Mouse (Mus musculus): ENCODE results near the gene Dhx32. TPM values are rescaled to one million over a fixed set of nuclear protein-coding genes. Genes with fewer than 3 reads are reported as not detected.
A peak's percentile ranks its signal among the peaks of the same experiment; 100 is the strongest.
"Not testable (repeated sequence)": the region's sequence is repeated elsewhere in the genome, so short reads cannot be mapped to it uniquely, and the experiment has no call there.

Dhx32 gene
- polyA plus RNA-seq, 1 experiment: 1.7 TPM

GRCm38 (mm10) chr7:133707301-133707700 is 75.2 kb downstream of the Dhx32 start:
- no peak overlapping the region for H3K4me3 ChIP-seq (replicated peaks)
- no peaks in the 10 kb centered on the region for H3K9me3 ChIP-seq
- no peaks in the 10 kb centered on the region for H3K27me3 ChIP-seq (replicated peaks)
- no peak for TF ChIP-seq FLI1 (IDR thresholded peaks at IDR 0.05; ENCODE audit: low read length)
- no peak for TF ChIP-seq GATA1 (IDR thresholded peaks at IDR 0.05; ENCODE audit: borderline replicate concordance, low read length)
- H3K4me1 ChIP-seq: peaks cover 25% of the 10 kb centered on the region
- peaks cover 10% of the 10 kb centered on the region for H3K36me3 ChIP-seq (replicated peaks; ENCODE audit: low read length)

- Histone ChIP-seq H3K36me3 (replicated peaks; ENCODE audit: low read length) (peaks cover 24% of the 10 kb centered on the region), H3K27me3 (replicated peaks) (no peaks in the 10 kb centered on the region), H3K9me3 (no peaks in the 10 kb centered on the region), H3K4me3 (replicated peaks) (no peak overlapping the region), H3K4me1 (peaks cover 43% of the 10 kb centered on the region)
- TF ChIP-seq GATA1 (IDR thresholded peaks at IDR 0.05; ENCODE audit: borderline replicate concordance, low read length): no peak
- no peak for TF ChIP-seq FLI1 (IDR thresholded peaks at IDR 0.05; ENCODE audit: low read length)
Measured at GRCm38 (mm10) chr7:133703906-133704305, 78.6 kb downstream of the Dhx32 start.

- no peaks in the 10 kb centered on the region for H3K27me3 ChIP-seq (replicated peaks)
- peaks cover 47% of the 10 kb centered on the region for H3K4me1 ChIP-seq
- H3K9me3 ChIP-seq: no peaks in the 10 kb centered on the region
- TF ChIP-seq FLI1 (IDR thresholded peaks at IDR 0.05; ENCODE audit: low read length) (no peak), GATA1 (IDR thresholded peaks at IDR 0.05; ENCODE audit: borderline replicate concordance, low read length) (no peak)
- H3K4me3 ChIP-seq (replicated peaks): no peak overlapping the region
- peaks cover 31% of the 10 kb centered on the region for H3K36me3 ChIP-seq (replicated peaks; ENCODE audit: low read length)
Measured at GRCm38 (mm10) chr7:133702333-133702732, 80.2 kb downstream of the Dhx32 start.

GRCm38 (mm10) chr7:133701366-133701765 is 81.2 kb downstream of the Dhx32 start:
- Histone ChIP-seq H3K9me3 (no peaks in the 10 kb centered on the region), H3K27me3 (replicated peaks) (no peaks in the 10 kb centered on the region), H3K36me3 (replicated peaks; ENCODE audit: low read length) (peaks cover 40% of the 10 kb centered on the region), H3K4me1 (peaks cover 50% of the 10 kb centered on the region), H3K4me3 (replicated peaks) (no peak overlapping the region)
- no peak for TF ChIP-seq FLI1 (IDR thresholded peaks at IDR 0.05; ENCODE audit: low read length)
- TF ChIP-seq GATA1 (IDR thresholded peaks at IDR 0.05; ENCODE audit: borderline replicate concordance, low read length): no peak

- peaks cover 46% of the 10 kb centered on the region for H3K36me3 ChIP-seq (replicated peaks; ENCODE audit: low read length)
- peaks cover 50% of the 10 kb centered on the region for H3K4me1 ChIP-seq
Measured at GRCm38 (mm10) chr7:133699885-133700284, 82.6 kb downstream of the Dhx32 start.

GRCm38 (mm10) chr7:133698021-133698709 is 84.4 kb downstream of the Dhx32 start:
- H3K9me3 ChIP-seq: no peaks in the 10 kb centered on the region
- H3K4me1 ChIP-seq: peaks cover 52% of the 10 kb centered on the region
- no peak overlapping the region for H3K4me3 ChIP-seq (replicated peaks)
- peaks cover 49% of the 10 kb centered on the region for H3K36me3 ChIP-seq (replicated peaks; ENCODE audit: low read length)
- no peaks in the 10 kb centered on the region for H3K27me3 ChIP-seq (replicated peaks)
- no peak for TF ChIP-seq FLI1 (IDR thresholded peaks at IDR 0.05; ENCODE audit: low read length)
- TF ChIP-seq GATA1 (IDR thresholded peaks at IDR 0.05; ENCODE audit: borderline replicate concordance, low read length): no peak

More at GRCm38 (mm10) chr7:133699885-133700284, 82.6 kb downstream of the Dhx32 start:
- H3K27me3 ChIP-seq (replicated peaks): no peaks in the 10 kb centered on the region
- peak overlapping the region; percentile 24 for H3K4me3 ChIP-seq (replicated peaks)
- TF ChIP-seq FLI1 (IDR thresholded peaks at IDR 0.05; ENCODE audit: low read length) (no peak), GATA1 (IDR thresholded peaks at IDR 0.05; ENCODE audit: borderline replicate concordance, low read length) (no peak)
- H3K9me3 ChIP-seq: no peaks in the 10 kb centered on the region

- Histone ChIP-seq H3K36me3 (replicated peaks; ENCODE audit: low read length) (peaks cover 50% of the 10 kb centered on the region), H3K4me3 (replicated peaks) (peak overlapping the region; percentile 71), H3K4me1 (peaks cover 16% of the 10 kb centered on the region), H3K9me3 (peaks cover 52% of the 10 kb centered on the region)
- not testable (repeated sequence) for H3K27me3 ChIP-seq (replicated peaks)
Measured at GRCm38 (mm10) chr7:133685644-133686043, 96.9 kb downstream of the Dhx32 start.

- Histone ChIP-seq H3K9me3 (peaks cover 43% of the 10 kb centered on the region), H3K36me3 (replicated peaks; ENCODE audit: low read length) (peaks cover 40% of the 10 kb centered on the region)
- TF ChIP-seq GATA1 (IDR thresholded peaks at IDR 0.05; ENCODE audit: borderline replicate concordance, low read length) (no peak), FLI1 (IDR thresholded peaks at IDR 0.05; ENCODE audit: low read length) (no peak)
Measured at GRCm38 (mm10) chr7:133684701-133685100, 97.8 kb downstream of the Dhx32 start.

GRCm38 (mm10) chr7:133684110-133684509 is 98.4 kb downstream of the Dhx32 start:
- Histone ChIP-seq H3K4me3 (replicated peaks) (no peak overlapping the region), H3K27me3 (replicated peaks) (peaks cover 19% of the 10 kb centered on the region), H3K4me1 (peaks cover 16% of the 10 kb centered on the region), H3K9me3 (peaks cover 37% of the 10 kb centered on the region), H3K36me3 (replicated peaks; ENCODE audit: low read length) (peaks cover 34% of the 10 kb centered on the region)
- TF ChIP-seq GATA1 (IDR thresholded peaks at IDR 0.05; ENCODE audit: borderline replicate concordance, low read length): no peak
- TF ChIP-seq FLI1 (IDR thresholded peaks at IDR 0.05; ENCODE audit: low read length): no peak

More at GRCm38 (mm10) chr7:133684701-133685100, 97.8 kb downstream of the Dhx32 start:
- Histone ChIP-seq H3K4me3 (replicated peaks) (peak overlapping the region; percentile 46), H3K27me3 (replicated peaks) (peaks cover 14% of the 10 kb centered on the region), H3K4me1 (peaks cover 16% of the 10 kb centered on the region)

- Histone ChIP-seq H3K9me3 (peaks cover 33% of the 10 kb centered on the region), H3K4me1 (peaks cover 16% of the 10 kb centered on the region), H3K4me3 (replicated peaks) (no peak overlapping the region), H3K36me3 (replicated peaks; ENCODE audit: low read length) (peaks cover 29% of the 10 kb centered on the region), H3K27me3 (replicated peaks) (peaks cover 20% of the 10 kb centered on the region)
- TF ChIP-seq FLI1 (IDR thresholded peaks at IDR 0.05; ENCODE audit: low read length) (no peak), GATA1 (IDR thresholded peaks at IDR 0.05; ENCODE audit: borderline replicate concordance, low read length) (no peak)
Measured at GRCm38 (mm10) chr7:133683626-133684025, 98.9 kb downstream of the Dhx32 start.
